Mouse (Mus musculus) limb, embryonic 14.5 days (tissue): ENCODE measurements around the gene A430005L14Rik. TPM values are rescaled to one million over a fixed set of nuclear protein-coding genes. Genes with fewer than 3 reads are reported as not detected.
A peak's percentile ranks its signal among the peaks of the same experiment; 100 is the strongest.

Source experiments
- ATAC-seq: fragments of 200-750 bp; cut with Nextera tagmentation; 2 replicates; pipeline ENCODE4 v1.8.0; 2017; ENCODE audit warnings: low read depth, moderate number of reproducible peaks, moderate TSS enrichment; ENCODE audit not compliant: low FRiP score
- DNase-seq: peaks from one replicate; pipeline ENCODE4 v3.0.0-alpha.2; 2015; ENCODE audit warnings: low spot score
- H3K27ac ChIP-seq: fragments of 300-500 bp; sonication (generic); replicated peaks from 2 replicates; pipeline ENCODE4 v1.5.1; 2014; ENCODE audit warnings: low read depth, mild to moderate bottlenecking, low read length, moderate library complexity, mixed read lengths
- H3K27me3 ChIP-seq: fragments of 300-500 bp; sonication (generic); 2 replicates; pipeline ENCODE4 v1.6.1; 2014; ENCODE audit warnings: low read length, mixed read lengths; ENCODE audit not compliant: control insufficient read depth, insufficient read depth
- H3K36me3 ChIP-seq: fragments of 300-500 bp; sonication (generic); 2 replicates; pipeline ENCODE4 v1.6.1; 2014; ENCODE audit warnings: mild to moderate bottlenecking, low read length, moderate library complexity, mixed read lengths; ENCODE audit not compliant: control insufficient read depth, insufficient read depth
- H3K4me1 ChIP-seq: fragments of 300-500 bp; sonication (generic); 2 replicates; pipeline ENCODE4 v1.6.1; 2014; ENCODE audit warnings: antibody characterized with exemption, low read length, mixed read lengths; ENCODE audit not compliant: control insufficient read depth, insufficient read depth
- H3K4me2 ChIP-seq: fragments of 300-500 bp; sonication (generic); replicated peaks from 2 replicates; pipeline ENCODE4 v1.6.1; 2014; ENCODE audit warnings: low read depth, mild to moderate bottlenecking, low read length, moderate library complexity; ENCODE audit not compliant: severe bottlenecking
- H3K4me3 ChIP-seq: fragments of 300-500 bp; sonication (generic); replicated peaks from 2 replicates; pipeline ENCODE4 v1.5.1; 2014; ENCODE audit warnings: low read length
- H3K9ac ChIP-seq: fragments of 300-500 bp; sonication (generic); 2 replicates; pipeline ENCODE4 v1.6.1; 2014; ENCODE audit warnings: mild to moderate bottlenecking, low read depth, low read length, moderate library complexity; ENCODE audit not compliant: severe bottlenecking
- H3K9me3 ChIP-seq: fragments of 300-500 bp; sonication (generic); 2 replicates; pipeline ENCODE4 v1.6.1; 2016; ENCODE audit warnings: low read length; ENCODE audit not compliant: control insufficient read depth
- POLR2A ChIP-seq: fragments of 200-500 bp; IDR thresholded peaks from 2 replicates; pipeline ENCODE4 v1.8.0; 2012; ENCODE audit warnings: inconsistent platforms, mild to moderate bottlenecking, moderate library complexity, borderline replicate concordance; ENCODE audit not compliant: insufficient read depth, insufficient read length; ENCODE audit errors: extremely low read depth
- WGBS: fragments of 180-500 bp; shearing (Covaris S2); extraction: QIAGEN DNeasy Blood & Tissue Kit; methylation state at CpG from one replicate; pipeline ENCODE4 v1.1.7; 2014; 5-methylcytosine and 5-hydroxymethylcytosine counted together
- polyA plus RNA-seq, 2 experiments: library from polyadenylated mRNA; depleted of rRNA in 1 of 2; stranded (reverse) in 1 of 2; unstranded in 1 of 2; fragments of >200 nt; fragmentation: Nextera tagmentation in 1 of 2; extraction: Ambion mirVana in 1 of 2; gene quantifications; 2 replicates each; pipeline versions ENCODE4 v1.2.1 to v1.2.3; 2012 to 2014

Gene A430005L14Rik
- polyA plus RNA-seq, 2 experiments, result 44.4 to 71.6 TPM

DNA sequence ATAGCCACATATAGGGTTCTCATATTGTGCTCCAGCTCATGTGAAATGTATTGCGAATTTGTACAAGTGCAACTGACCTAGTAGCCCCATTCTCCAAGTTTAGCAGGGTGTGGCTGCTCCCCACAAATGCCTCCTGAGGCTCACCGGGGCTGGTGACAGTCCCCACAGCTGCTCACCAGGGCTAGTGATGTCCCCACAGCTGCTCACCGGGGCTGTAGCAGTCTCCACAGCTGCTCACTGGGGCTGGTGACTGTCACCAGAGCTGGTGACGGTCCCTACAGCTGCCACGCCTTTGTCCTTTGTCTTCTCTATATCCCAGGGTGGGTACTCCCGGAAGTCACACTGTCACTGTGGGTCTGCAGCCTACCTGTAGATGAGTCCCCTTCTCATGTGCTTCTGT lies 49.2 kb downstream of the A430005L14Rik start:
- H3K9ac ChIP-seq, result no peak overlapping the region
- DNase-seq (no peak), ATAC-seq (no peak)
- TF ChIP-seq POLR2A, result no peak
- no peaks in the 10 kb centered on the region for H3K4me1 ChIP-seq
- WGBS, result 88% methylated on average over 6 of the region's 6 CpGs
- H3K4me3 ChIP-seq, result no peak overlapping the region
- no peaks in the 10 kb centered on the region for H3K27me3 ChIP-seq
- no peaks in the 10 kb centered on the region for H3K9me3 ChIP-seq
- H3K4me2 ChIP-seq, result no peak overlapping the region
- no peak overlapping the region for H3K27ac ChIP-seq
- H3K36me3 ChIP-seq, result peaks cover 55% of the 10 kb centered on the region

DNA sequence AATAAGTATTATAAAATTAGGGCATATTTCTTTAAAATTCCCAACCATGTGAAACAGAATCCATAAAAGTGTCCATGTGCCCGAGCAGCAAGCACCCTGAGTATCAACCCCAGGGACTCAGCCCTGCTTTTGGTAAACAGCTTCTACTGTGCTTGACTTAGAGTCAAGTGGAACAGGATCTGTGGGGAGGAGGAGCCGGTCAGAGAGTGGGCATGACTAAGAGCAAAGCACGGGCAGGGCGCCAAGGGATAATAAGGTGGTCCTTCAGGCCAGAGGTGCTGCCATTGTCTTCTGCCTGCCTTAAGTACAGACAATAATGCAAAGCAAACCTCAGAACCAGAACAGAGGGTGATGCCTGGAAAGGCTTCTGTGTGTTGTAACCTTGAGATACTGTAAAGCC lies 50.7 kb downstream of the A430005L14Rik start:
- Histone ChIP-seq H3K27ac (no peak overlapping the region), H3K4me3 (no peak overlapping the region), H3K36me3 (peaks cover 46% of the 10 kb centered on the region), H3K27me3 (no peaks in the 10 kb centered on the region), H3K9ac (no peak overlapping the region), H3K4me1 (peaks cover 1% of the 10 kb centered on the region), H3K9me3 (no peaks in the 10 kb centered on the region), H3K4me2 (no peak overlapping the region)
- DNase-seq (no peak), ATAC-seq (no peak)
- WGBS, result 74% methylated on average over 4 of the region's 4 CpGs
- TF ChIP-seq POLR2A, result no peak

DNA sequence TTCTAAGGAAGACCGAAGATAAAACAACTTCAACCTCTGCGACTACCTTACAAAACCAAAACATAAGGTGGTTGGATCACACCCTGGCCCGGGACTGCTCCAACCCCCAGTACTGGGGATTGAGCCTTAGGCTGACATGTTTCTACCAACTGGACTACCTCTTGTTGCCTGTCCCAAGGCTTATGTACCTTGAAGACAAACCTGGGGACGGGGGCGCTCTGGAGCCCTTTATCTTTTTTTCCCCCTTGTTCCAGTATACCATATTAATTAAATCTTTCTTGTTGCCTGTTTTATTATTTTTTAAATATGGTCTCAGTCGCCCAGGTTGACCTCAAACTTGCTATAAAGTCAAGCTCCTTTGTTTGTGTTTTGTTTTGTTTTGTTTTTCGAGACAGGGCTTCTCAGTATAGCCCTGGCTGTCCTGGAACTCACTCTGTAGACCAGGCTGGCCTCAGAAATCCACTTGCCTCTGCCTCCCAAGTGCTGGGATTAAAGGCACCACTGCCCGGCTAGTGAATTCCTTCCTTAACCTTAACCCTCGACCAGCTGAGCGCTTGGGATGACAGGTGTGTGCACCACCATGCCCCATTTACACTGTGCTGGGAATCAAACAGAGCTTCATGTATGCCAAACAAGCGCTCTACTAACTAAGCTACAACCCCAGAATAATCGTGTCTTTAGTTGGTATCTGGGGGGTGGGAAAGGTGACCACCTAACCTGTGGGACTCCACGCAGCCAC lies 54.0 kb downstream of the A430005L14Rik start:
- WGBS, result 30% methylated on average over 13 of the region's 13 CpGs
- Histone ChIP-seq H3K4me2 (peak overlapping the region; percentile 95), H3K9me3 (no peaks in the 10 kb centered on the region), H3K9ac (peak overlapping the region; percentile 93), H3K27me3 (no peaks in the 10 kb centered on the region), H3K4me3 (peak overlapping the region; percentile 98), H3K36me3 (peaks cover 18% of the 10 kb centered on the region), H3K27ac (no peak overlapping the region), H3K4me1 (peaks cover 8% of the 10 kb centered on the region)
- TF ChIP-seq POLR2A, result no peak
- DNase-seq (no peak), ATAC-seq (peak; percentile 41)

Other genes with a start within 250 kb of the A430005L14Rik start
- 28.8 and 39.6 TPM in 2 replicates for gene Dffb, start 17.9 kb downstream of the A430005L14Rik start, polyA plus RNA-seq (2012; rRNA removed)
- 10.5 and 12.0 TPM in 2 replicates for gene Dffb, start 17.9 kb downstream of the A430005L14Rik start, polyA plus RNA-seq (2014; fragmentation: Nextera tagmentation; extraction: Ambion mirVana)
- gene Cep104, start 18.0 kb downstream of the A430005L14Rik start, polyA plus RNA-seq (2012; rRNA removed), result 13.3 and 14.0 TPM in 2 replicates
- gene Cep104, start 18.0 kb downstream of the A430005L14Rik start, polyA plus RNA-seq (2014; fragmentation: Nextera tagmentation; extraction: Ambion mirVana), result 13.9 and 18.0 TPM in 2 replicates
- gene Lrrc47, start 54.5 kb downstream of the A430005L14Rik start, polyA plus RNA-seq (2012; rRNA removed), result 49.2 and 59.0 TPM in 2 replicates
- gene Lrrc47, start 54.5 kb downstream of the A430005L14Rik start, polyA plus RNA-seq (2014; fragmentation: Nextera tagmentation; extraction: Ambion mirVana), result 11.8 and 12.3 TPM in 2 replicates
- gene Smim1, start 69.0 kb downstream of the A430005L14Rik start, polyA plus RNA-seq (2012; rRNA removed), result 22.4 and 23.9 TPM in 2 replicates
- 20.6 and 20.7 TPM in 2 replicates for gene Smim1, start 69.0 kb downstream of the A430005L14Rik start, polyA plus RNA-seq (2014; fragmentation: Nextera tagmentation; extraction: Ambion mirVana)
- not detected in 2 replicates for gene Ccdc27, start 85.4 kb downstream of the A430005L14Rik start, polyA plus RNA-seq (2012; rRNA removed)
- gene Ccdc27, start 85.4 kb downstream of the A430005L14Rik start, polyA plus RNA-seq (2014; fragmentation: Nextera tagmentation; extraction: Ambion mirVana), result 0.10 TPM in 1 of 2 replicates, not detected in the other
- gene Trp73, start 183.0 kb downstream of the A430005L14Rik start, polyA plus RNA-seq (2012; rRNA removed), result 2.2 TPM in 2 replicates
- gene Trp73, start 183.0 kb downstream of the A430005L14Rik start, polyA plus RNA-seq (2014; fragmentation: Nextera tagmentation; extraction: Ambion mirVana), result 2.6 and 2.9 TPM in 2 replicates
- gene Wrap73, start 185.1 kb downstream of the A430005L14Rik start, polyA plus RNA-seq (2012; rRNA removed), result 37.9 and 47.7 TPM in 2 replicates
- 38.2 and 45.3 TPM in 2 replicates for gene Wrap73, start 185.1 kb downstream of the A430005L14Rik start, polyA plus RNA-seq (2014; fragmentation: Nextera tagmentation; extraction: Ambion mirVana)
- 95.7 and 106 TPM in 2 replicates for gene Tprgl, start 203.4 kb downstream of the A430005L14Rik start, polyA plus RNA-seq (2012; rRNA removed)
- 156 and 157 TPM in 2 replicates for gene Tprgl, start 203.4 kb downstream of the A430005L14Rik start, polyA plus RNA-seq (2014; fragmentation: Nextera tagmentation; extraction: Ambion mirVana)
- 81.1 and 107 TPM in 2 replicates for gene Megf6, start 213.5 kb downstream of the A430005L14Rik start, polyA plus RNA-seq (2012; rRNA removed)
- gene Megf6, start 213.5 kb downstream of the A430005L14Rik start, polyA plus RNA-seq (2014; fragmentation: Nextera tagmentation; extraction: Ambion mirVana), result 99.9 and 103 TPM in 2 replicates